ENCODE assay signal across 11 mouse cellular contexts in the genomic region with DNA sequence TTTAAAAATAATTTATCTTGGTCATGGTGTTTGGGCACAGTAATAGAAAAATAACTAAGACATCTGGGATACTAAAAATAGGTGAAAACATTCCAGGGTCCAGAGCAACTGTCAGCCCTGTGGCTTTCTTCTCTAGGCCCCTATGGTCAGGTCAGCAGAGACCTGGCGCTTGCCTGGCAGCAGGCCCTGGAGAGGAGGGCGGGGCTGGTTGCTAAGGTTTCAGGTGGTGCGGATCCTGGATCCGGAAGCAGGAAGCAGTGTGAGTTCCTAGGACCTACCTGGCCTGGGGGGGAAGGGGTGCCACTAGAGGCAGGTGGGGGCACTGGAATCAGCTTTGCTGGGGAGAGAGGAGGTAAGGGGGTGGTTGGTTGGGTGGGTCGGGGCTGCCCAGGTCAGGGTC. TPM values are rescaled to one million over a fixed set of nuclear protein-coding genes. Genes with fewer than 3 reads are reported as not detected.
DNase-seq lines count a peak whose midpoint lies in the region; ATAC-seq lines count a peak whose summit lies in the region.
"Had no signal": no experiment of that assay in that cellular context is flagged by ENCODE, and none has a peak within 500 bp of the region (broad histone marks: within the 10 kb centered on the region; RNA-seq: fewer than 3 reads in every experiment).

A gene (plus strand): TSS at position 222 of the 400 bp plus-strand sequence.

- 42% methylated on average over 5 of the region's 5 CpGs for WGBS in heart, embryonic 14.5 days
- 44% methylated on average over 5 of the region's 5 CpGs for WGBS in embryonic facial prominence, embryonic 14.5 days
- 23% methylated on average over 5 of the region's 5 CpGs for WGBS in large intestine, adult 2 months

- no peaks in the 10 kb centered on the region for H3K9me3 ChIP-seq in heart, embryonic 14.5 days (ENCODE audit: control insufficient read depth, low read length)
- no peaks in the 10 kb centered on the region for H3K9me3 ChIP-seq in embryonic facial prominence, embryonic 14.5 days (ENCODE audit: control insufficient read depth, low read length)

- H3K36me3 ChIP-seq in heart, embryonic 14.5 days (ENCODE audit: control insufficient read depth, insufficient read depth, low read length) = no peaks in the 10 kb centered on the region
- 0 out of 2 replicates have a peak, but pooled peaks cover 4% of the 10 kb centered on the region for H3K36me3 ChIP-seq in embryonic facial prominence, embryonic 14.5 days (ENCODE audit: control insufficient read depth, insufficient read depth, low read length)

- no peak for ATAC-seq in heart, embryonic 14.5 days (ENCODE audit: insufficient number of reproducible peaks, insufficient read depth, low FRiP score, low read depth)
- peak; percentile 67; the same call in 1 of the 2 replicates for ATAC-seq in embryonic facial prominence, embryonic 14.5 days (ENCODE audit: low read depth)
- ATAC-seq: CD4-positive, CD25-positive, alpha-beta regulatory T cell, adult 4 months had no signal

- DNase-seq in heart, adult 9 months (ENCODE audit: low spot score in 2 of 2) = no peak
- DNase-seq in embryonic facial prominence, embryonic 14.5 days (ENCODE audit: low spot score) = peak; percentile 34
- DNase-seq in large intestine, adult 2 months (ENCODE audit: low read depth, low spot score) = peak; percentile 77
- peak; percentile 70 to 79 for DNase-seq in lung, postnatal 4 days
- DNase-seq in right cerebral cortex, postnatal 10 days (ENCODE audit: low spot score in 2 of 2) = no peak
- no peak for DNase-seq in adrenal gland, postnatal 14 days
- DNase-seq in thymus, postnatal 14 days = no peak

- no peak within 1 kb of the TSS for H3K4me3 ChIP-seq in heart, embryonic 14.5 days (ENCODE audit: control insufficient read depth in 1 of 2, insufficient read depth in 1 of 2, low read depth in 1 of 2, low read length in 2 of 2)
- no peak within 1 kb of the TSS for H3K4me3 ChIP-seq in embryonic facial prominence, embryonic 14.5 days (ENCODE audit: low read depth, low read length)
- H3K4me3 ChIP-seq: myocyte had no signal

- no peaks in the 10 kb centered on the region for H3K27me3 ChIP-seq in heart, embryonic 14.5 days (ENCODE audit: control insufficient read depth, insufficient read depth, low read length)
- no peaks in the 10 kb centered on the region for H3K27me3 ChIP-seq in embryonic facial prominence, embryonic 14.5 days (replicated peaks; ENCODE audit: control insufficient read depth, insufficient read depth, low read length)

- peaks cover 2 to 12% of the 10 kb centered on the region in 2 experiments; a peak in 3 of 4 replicates for H3K4me1 ChIP-seq in heart, embryonic 14.5 days (ENCODE audit: control insufficient read depth in 2 of 2, insufficient read depth in 2 of 2, low read length in 2 of 2)
- no peaks in the 10 kb centered on the region for H3K4me1 ChIP-seq in embryonic facial prominence, embryonic 14.5 days (ENCODE audit: control insufficient read depth, insufficient read depth, low read length)

- 0 out of 4 replicates have a peak within 1 kb of the TSS, but pooled peaks of 1 of the 2 experiments have one; percentile 14 for H3K27ac ChIP-seq in heart, embryonic 14.5 days (replicated peaks in 1 of 2; ENCODE audit: control insufficient read depth in 1 of 2, insufficient read depth in 1 of 2, low read depth in 2 of 2, low read length in 2 of 2)
- H3K27ac ChIP-seq in embryonic facial prominence, embryonic 14.5 days (replicated peaks; ENCODE audit: low read depth, low read length) = no peak within 1 kb of the TSS

- peak within 1 kb of the TSS; percentile 30; the same call in 1 of the 2 replicates for H3K9ac ChIP-seq in heart, embryonic 14.5 days (ENCODE audit: low read length)
- no peak within 1 kb of the TSS; the same call in 1 of the 2 replicates for H3K9ac ChIP-seq in embryonic facial prominence, embryonic 14.5 days (ENCODE audit: low read depth, low read length)

- no peak within 1 kb of the TSS for H3K4me2 ChIP-seq in heart, embryonic 14.5 days (ENCODE audit: low read length)
- H3K4me2 ChIP-seq in embryonic facial prominence, embryonic 14.5 days (ENCODE audit: low read depth, low read length) = 0 out of 2 replicates have a peak within 1 kb of the TSS, but pooled peaks have one; percentile 15

RNA-seq across cellular contexts. Expression of the gene that starts here (rescaled TPM):
- polyA plus RNA-seq in heart, embryonic 14.5 days (2014; fragmentation: Nextera tagmentation; extraction: Ambion mirVana) = 3.3 and 4.2 TPM in 2 replicates
- 5.8 and 9.3 TPM in 2 replicates for polyA plus RNA-seq in embryonic facial prominence, embryonic 14.5 days (2014; fragmentation: Nextera tagmentation; extraction: Ambion mirVana)
- polyA plus RNA-seq in large intestine, adult 2 months (2012; rRNA removed) = 436 and 466 TPM in 2 replicates
- total RNA-seq in adrenal gland, postnatal 14 days (2021) = not detected in 2 replicates
- total RNA-seq: left cerebral cortex, postnatal 14 days had no signal
- polyA plus RNA-seq: CD4-positive, CD25-positive, alpha-beta regulatory T cell, adult 4 months had no signal

Comparison
In these comparisons a context has a peak if more than half of its experiments do, and no peak if none do; other contexts are left out.
1. RNA of the gene that starts here (polyA plus RNA-seq): 436 to 466 TPM in large intestine, adult 2 months; 5.8 to 9.3 TPM in embryonic facial prominence, embryonic 14.5 days and 3.3 to 4.2 TPM in heart, embryonic 14.5 days; every median in the first group is over 10 times any median in the second.
2. DNase-seq: peak in embryonic facial prominence, embryonic 14.5 days (single experiment), large intestine, adult 2 months (single experiment) and lung, postnatal 4 days (2 of 2); none in heart, adult 9 months (0 of 2), right cerebral cortex, postnatal 10 days (0 of 2), adrenal gland, postnatal 14 days (single experiment) and thymus, postnatal 14 days (single experiment).